Mouse (Mus musculus) MEL (cell line): ENCODE data around the gene Pglyrp1. TPM values are rescaled to one million over a fixed set of nuclear protein-coding genes. Genes with fewer than 3 reads are reported as not detected.

Experiments
- DNase-seq: peaks from one replicate; pipeline ENCODE4 v3.0.0; 2011; ENCODE audit warnings: low read depth, low spot score
- H3K27ac ChIP-seq: 2 replicates; pipeline ENCODE4 v1.5.1; 2012; ENCODE audit warnings: low read depth, mild to moderate bottlenecking, control low read depth, low read length, moderate library complexity; ENCODE audit not compliant: control insufficient read depth
- H3K27me3 ChIP-seq, 2 experiments: fragments of 150-350 bp in 1 of 2; sonication (generic) in 1 of 2; 2 replicates each; pipeline ENCODE4 v1.6.1; 2012; ENCODE audit warnings: low read length in 2 of 2, mild to moderate bottlenecking in 2 of 2, improper control_type of control experiment in 1 of 2, moderate library complexity in 1 of 2; ENCODE audit not compliant: insufficient read depth in 2 of 2, control insufficient read depth in 1 of 2
- H3K36me3 ChIP-seq, 2 experiments: 2 replicates each; pipeline ENCODE4 v1.6.1; 2012 to 2014; ENCODE audit warnings: low read length in 2 of 2, improper control_type of control experiment in 1 of 2, inconsistent platforms in 1 of 2, mild to moderate bottlenecking in 1 of 2; ENCODE audit not compliant: insufficient read depth in 2 of 2, control insufficient read depth in 1 of 2
- H3K4me1 ChIP-seq, 2 experiments: fragments of 150-350 bp in 1 of 2; sonication (generic) in 1 of 2; 2 replicates each; pipeline ENCODE4 v1.6.1; 2012; ENCODE audit warnings: low read length in 2 of 2, improper control_type of control experiment in 1 of 2, mild to moderate bottlenecking in 1 of 2; ENCODE audit not compliant: insufficient read depth in 2 of 2, control insufficient read depth in 1 of 2
- H3K4me3 ChIP-seq, 2 experiments: fragments of 150-350 bp in 1 of 2; sonication (generic) in 1 of 2; 2 replicates each; pipeline ENCODE4 v1.5.1; 2012; ENCODE audit warnings: low read depth in 2 of 2, low read length in 2 of 2, mild to moderate bottlenecking in 2 of 2, moderate library complexity in 2 of 2, control low read depth in 1 of 2, improper control_type of control experiment in 1 of 2; ENCODE audit not compliant: control insufficient read depth in 1 of 2, insufficient read depth in 1 of 2
- H3K79me2 ChIP-seq: 2 replicates; pipeline ENCODE4 v1.6.1; 2012; ENCODE audit warnings: mild to moderate bottlenecking, low read length, moderate library complexity; ENCODE audit not compliant: control insufficient read depth, poor library complexity, insufficient read depth
- H3K9ac ChIP-seq: 2 replicates; pipeline ENCODE4 v1.6.1; 2012; ENCODE audit warnings: low read depth, mild to moderate bottlenecking, control low read depth, low read length, moderate library complexity; ENCODE audit not compliant: control insufficient read depth, poor library complexity, severe bottlenecking
- H3K9me3 ChIP-seq: fragments of 150-350 bp; sonication (generic); replicated peaks from 2 replicates; pipeline ENCODE4 v1.6.1; 2012; ENCODE audit warnings: mild to moderate bottlenecking, low read length, improper control_type of control experiment, moderate library complexity; ENCODE audit not compliant: insufficient read depth
- BHLHE40 ChIP-seq: IDR thresholded peaks from 2 replicates; pipeline ENCODE4 v1.6.1; 2012; ENCODE audit warnings: low read depth, mild to moderate bottlenecking, inconsistent platforms, low read length, improper control_type of control experiment, borderline replicate concordance
- CHD1 ChIP-seq: IDR thresholded peaks from 2 replicates; pipeline ENCODE4 v1.6.1; 2012; ENCODE audit warnings: low read depth, mild to moderate bottlenecking, inconsistent platforms, low read length, improper control_type of control experiment
- CTCF ChIP-seq, 3 experiments: IDR thresholded peaks in 2 of 3; conservative IDR thresholded peaks in 1 of 3; 2 replicates each; pipeline ENCODE4 v1.5.1; 2011 to 2012; ENCODE audit warnings: low read length in 3 of 3, low read depth in 2 of 3, mild to moderate bottlenecking in 2 of 3, improper control_type of control experiment in 1 of 3, inconsistent platforms in 1 of 3, mixed read lengths in 1 of 3, moderate library complexity in 1 of 3; ENCODE audit not compliant: control insufficient read depth in 1 of 3, insufficient read depth in 1 of 3, poor library complexity in 1 of 3, severe bottlenecking in 1 of 3
- E2F4 ChIP-seq: IDR thresholded peaks from 2 replicates; pipeline ENCODE4 v1.6.1; 2011; ENCODE audit warnings: low read depth, low read length, improper control_type of control experiment, borderline replicate concordance
- ELF1 ChIP-seq: IDR thresholded peaks from 2 replicates; pipeline ENCODE4 v1.6.1; 2014; ENCODE audit warnings: low read depth, mild to moderate bottlenecking, inconsistent platforms, low read length, improper control_type of control experiment, moderate library complexity
- GABPA ChIP-seq: IDR thresholded peaks from 2 replicates; pipeline ENCODE4 v1.6.1; 2012; ENCODE audit warnings: low read depth, mild to moderate bottlenecking, inconsistent platforms, low read length, improper control_type of control experiment, moderate library complexity
- GATA1 ChIP-seq: IDR thresholded peaks from 2 replicates; pipeline ENCODE4 v1.6.1; 2011; ENCODE audit warnings: low read depth, low read length, improper control_type of control experiment
- HCFC1 ChIP-seq: IDR thresholded peaks from 2 replicates; pipeline ENCODE4 v1.6.1; 2012; ENCODE audit warnings: low read depth, mild to moderate bottlenecking, inconsistent platforms, low read length, improper control_type of control experiment, moderate library complexity
- JUND ChIP-seq: IDR thresholded peaks from 2 replicates; pipeline ENCODE4 v1.6.1; 2011; ENCODE audit warnings: low read depth, mild to moderate bottlenecking, improper control_type of control experiment, low read length
- MAFK ChIP-seq: IDR thresholded peaks from 2 replicates; pipeline ENCODE4 v1.6.1; 2011; ENCODE audit warnings: low read depth, mild to moderate bottlenecking, low read length, improper control_type of control experiment, borderline replicate concordance
- MAZ ChIP-seq: IDR thresholded peaks from 2 replicates; pipeline ENCODE4 v1.6.1; 2012; ENCODE audit warnings: low read depth, mild to moderate bottlenecking, inconsistent platforms, low read length, improper control_type of control experiment
- NELFE ChIP-seq: IDR thresholded peaks from 2 replicates; pipeline ENCODE4 v1.6.1; 2011; ENCODE audit warnings: low read depth, low read length, improper control_type of control experiment
- NRF1 ChIP-seq: IDR thresholded peaks from 2 replicates; pipeline ENCODE4 v1.6.1; 2014; ENCODE audit warnings: low read depth, mild to moderate bottlenecking, inconsistent platforms, low read length, improper control_type of control experiment, moderate library complexity; ENCODE audit not compliant: poor library complexity, insufficient read depth, severe bottlenecking
- POLR2A ChIP-seq, 2 experiments: IDR thresholded peaks; 2 replicates each; pipeline ENCODE4 v1.6.1; 2011 to 2012; ENCODE audit warnings: low read length in 2 of 2, mild to moderate bottlenecking in 2 of 2, control low read depth in 1 of 2, improper control_type of control experiment in 1 of 2, low read depth in 1 of 2, moderate library complexity in 1 of 2; ENCODE audit not compliant: control insufficient read depth in 1 of 2, insufficient read depth in 1 of 2, poor library complexity in 1 of 2
- POLR2AphosphoS2 ChIP-seq: IDR thresholded peaks from 2 replicates; pipeline ENCODE4 v1.6.1; 2011; ENCODE audit warnings: low read length, improper control_type of control experiment
- POLR2AphosphoS5 ChIP-seq: IDR thresholded peaks from 2 replicates; pipeline ENCODE4 v1.6.1; 2012; ENCODE audit warnings: low read depth, borderline replicate concordance, mild to moderate bottlenecking, inconsistent platforms, low read length, moderate library complexity, mixed read lengths
- RAD21 ChIP-seq: IDR thresholded peaks from 2 replicates; pipeline ENCODE4 v1.6.1; 2011; ENCODE audit warnings: mild to moderate bottlenecking, low read depth, low read length, improper control_type of control experiment
- SIN3A ChIP-seq: IDR thresholded peaks from 2 replicates; pipeline ENCODE4 v1.6.1; 2012; ENCODE audit warnings: low read length, improper control_type of control experiment, inconsistent platforms
- TAL1 ChIP-seq: IDR thresholded peaks from 2 replicates; pipeline ENCODE4 v1.6.1; 2012; ENCODE audit warnings: mild to moderate bottlenecking, inconsistent platforms, low read length, moderate library complexity, mixed read lengths
- TBP ChIP-seq: IDR thresholded peaks from 2 replicates; pipeline ENCODE4 v1.8.0; 2011; ENCODE audit warnings: low read depth, low read length, improper control_type of control experiment
- TCF12 ChIP-seq: IDR thresholded peaks from 2 replicates; pipeline ENCODE4 v1.6.1; 2014; ENCODE audit warnings: low read depth, mild to moderate bottlenecking, inconsistent platforms, low read length, improper control_type of control experiment, moderate library complexity
- UBTF ChIP-seq: IDR thresholded peaks from 2 replicates; pipeline ENCODE4 v1.6.1; 2012; ENCODE audit warnings: low read depth, mild to moderate bottlenecking, inconsistent platforms, low read length, improper control_type of control experiment, moderate library complexity, borderline replicate concordance; ENCODE audit not compliant: insufficient read depth
- USF1 ChIP-seq: IDR thresholded peaks from 2 replicates; pipeline ENCODE4 v1.6.1; 2014; ENCODE audit warnings: low read depth, mild to moderate bottlenecking, inconsistent platforms, low read length, improper control_type of control experiment, moderate library complexity
- ZMIZ1 ChIP-seq: IDR thresholded peaks from 2 replicates; pipeline ENCODE4 v1.6.1; 2012; ENCODE audit warnings: low read depth, mild to moderate bottlenecking, inconsistent platforms, low read length, improper control_type of control experiment, moderate library complexity
- ZNF384 ChIP-seq: IDR thresholded peaks from 2 replicates; pipeline ENCODE4 v1.6.1; 2012; ENCODE audit warnings: low read depth, mild to moderate bottlenecking, inconsistent platforms, low read length, improper control_type of control experiment
- polyA plus RNA-seq, 2 experiments: library from polyadenylated mRNA; stranded (reverse) in 1 of 2; unstranded in 1 of 2; fragments of >175 nt in 1 of 2; fragments of >200 nt in 1 of 2; gene quantifications; 2 replicates each; pipeline versions ENCODE4 v1.2.1 to v1.2.4; 2012; ENCODE audit warnings: low replicate concordance in 2 of 2, low read depth in 1 of 2; ENCODE audit not compliant: insufficient read length in 2 of 2, insufficient read depth in 1 of 2, missing spikeins in 1 of 2
- total RNA-seq: library from RNA; depleted of rRNA; stranded (reverse); fragments of 300-350 nt; gene quantifications from 2 replicates; pipeline ENCODE4 v1.2.3, GENCODE M21; 2012

The Pglyrp1 gene
- total and polyA plus RNA-seq, 3 experiments = 0.33 TPM; not detected in 2

DNA sequence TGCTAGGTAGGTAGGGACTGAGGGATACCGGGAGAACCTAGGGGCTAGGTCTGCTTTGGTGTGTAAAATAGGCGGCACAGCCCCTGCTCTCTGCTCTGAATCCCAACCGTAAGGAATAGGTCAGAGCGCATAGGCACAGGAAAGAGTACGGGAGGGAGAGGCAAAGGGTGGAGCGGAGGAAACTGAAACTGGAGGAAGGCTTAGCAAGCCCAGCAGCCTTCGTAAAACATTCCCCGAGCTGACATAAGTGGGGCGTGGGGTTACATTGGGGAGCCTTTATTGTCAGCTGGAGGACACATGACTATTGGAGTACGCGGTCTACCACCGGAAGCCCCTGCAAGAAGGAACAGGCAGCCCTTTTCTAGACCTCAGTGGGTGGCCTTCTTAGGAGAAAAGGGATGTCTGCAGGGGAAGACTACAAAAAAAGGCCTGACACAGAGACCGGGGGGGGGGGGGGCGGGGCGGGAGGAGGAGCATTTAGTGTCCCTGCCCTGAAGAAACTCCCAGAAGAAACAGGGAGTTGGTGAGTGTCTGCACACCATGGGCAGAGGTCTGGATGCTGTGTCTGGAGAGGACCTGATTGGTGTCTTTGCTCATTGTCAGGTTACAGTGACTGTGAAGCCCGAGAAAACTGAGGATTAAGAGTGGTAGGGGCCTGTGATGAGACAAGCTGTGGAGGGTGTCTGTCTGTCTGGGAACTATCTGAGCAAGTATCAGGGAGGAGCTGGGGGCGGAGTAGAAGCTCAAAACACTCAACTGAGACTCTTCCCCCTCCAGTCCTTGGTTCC lies 30.6 kb upstream of the Pglyrp1 start (continued):
- TF ChIP-seq ELF1 (peak; percentile 49; the same call in 1 of the 2 replicates), CHD1 (no peak), SIN3A (peak; percentile 33), TAL1 (no peak), RAD21 (no peak), GATA1 (no peak), TBP (no peak), NRF1 (no peak), ZNF384 (no peak), NELFE (no peak), POLR2AphosphoS5 (no peak), ZMIZ1 (0 out of 2 replicates have a peak, but pooled peaks have one; percentile 46), E2F4 (no peak)

DNA sequence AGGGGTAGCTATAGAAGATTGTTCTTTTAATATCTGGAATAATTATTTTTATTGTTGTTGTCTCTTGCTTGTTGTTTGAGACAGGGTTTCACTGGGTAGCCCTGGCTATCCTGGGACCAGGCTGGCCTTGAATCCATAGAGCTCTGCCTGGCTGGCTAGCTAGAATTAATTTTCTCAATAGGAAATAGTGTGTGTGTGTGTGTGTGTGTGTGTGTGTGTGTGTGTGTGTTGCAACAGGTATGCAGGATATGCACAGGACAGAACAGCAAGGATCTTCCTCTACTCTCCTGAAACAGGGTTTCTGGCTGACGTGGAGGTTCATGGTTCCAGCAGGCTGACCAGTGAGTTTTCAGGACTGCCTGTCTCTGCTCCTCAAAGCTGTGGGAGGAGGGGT lies 30.0 kb upstream of the Pglyrp1 start:
- no peak overlapping the region for H3K27ac ChIP-seq
- H3K36me3 ChIP-seq = no peaks in the 10 kb centered on the region
- DNase-seq = no peak
- H3K9ac ChIP-seq = peak overlapping the region; percentile 33; the same call in 1 of the 2 replicates
- no peaks in the 10 kb centered on the region for H3K9me3 ChIP-seq
- no peaks in the 10 kb centered on the region; the same call in 1 of the 2 replicates for H3K79me2 ChIP-seq
- peaks cover 0 to 9% of the 10 kb centered on the region in 2 experiments; a peak in 1 of 4 replicates for H3K4me1 ChIP-seq
- H3K4me3 ChIP-seq = peak overlapping the region; percentile 51 to 62; a peak in 3 of 4 replicates
- no peaks in the 10 kb centered on the region; a peak in 1 of 4 replicates for H3K27me3 ChIP-seq
- no peak for TF ChIP-seq GABPA
- no peak for TF ChIP-seq CTCF (IDR thresholded peaks at IDR 0.05 in 2 of 3, conservative IDR thresholded peaks at IDR 0.05 in 1 of 3; ENCODE audit: control insufficient read depth in 1 of 3, insufficient read depth in 1 of 3, low read depth in 2 of 3, low read length in 3 of 3, poor library complexity in 1 of 3, severe bottlenecking in 1 of 3)
- TF ChIP-seq HCFC1 = no peak
- TF ChIP-seq POLR2AphosphoS2 = no peak
- no peak for TF ChIP-seq UBTF
- TF ChIP-seq, all 39 proteins: peak for 0

DNA sequence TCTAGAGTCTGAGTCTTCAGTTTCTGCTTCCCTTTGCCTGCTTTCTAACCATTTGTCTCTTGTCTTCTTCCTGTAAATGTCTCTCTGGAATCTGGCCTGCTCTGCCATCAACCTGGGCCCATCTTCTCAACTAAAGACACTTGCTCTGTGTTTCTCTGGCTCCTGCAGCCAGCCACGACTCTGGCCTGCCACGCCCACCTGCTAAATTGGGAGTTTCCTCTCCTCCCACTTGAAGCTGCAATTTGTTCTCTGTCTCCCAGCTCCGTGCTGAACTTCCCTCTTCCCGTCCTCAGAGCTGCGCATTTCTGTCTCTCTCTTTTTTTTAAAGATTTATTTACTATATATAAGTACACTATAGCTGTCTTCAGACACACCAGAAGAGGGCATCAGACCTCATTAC lies 26.3 kb upstream of the Pglyrp1 start:
- Histone ChIP-seq H3K79me2 (no peaks in the 10 kb centered on the region; the same call in 1 of the 2 replicates), H3K36me3 (no peaks in the 10 kb centered on the region), H3K9ac (no peak overlapping the region), H3K27me3 (no peaks in the 10 kb centered on the region; a peak in 1 of 4 replicates), H3K4me1 (peaks cover 0 to 9% of the 10 kb centered on the region in 2 experiments; a peak in 1 of 4 replicates), H3K4me3 (no peak overlapping the region), H3K27ac (no peak overlapping the region), H3K9me3 (no peaks in the 10 kb centered on the region)
- no peak for DNase-seq
- no peak for TF ChIP-seq TCF12
- TF ChIP-seq TAL1 = no peak
- TF ChIP-seq USF1 = no peak
- no peak for TF ChIP-seq RAD21
- no peak for TF ChIP-seq POLR2A (IDR thresholded peaks at IDR 0.05; ENCODE audit: control insufficient read depth in 1 of 2, insufficient read depth in 1 of 2, low read depth in 1 of 2, low read length in 2 of 2, poor library complexity in 1 of 2)
- no peak for TF ChIP-seq MAFK
- no peak for TF ChIP-seq MAZ
- no peak for TF ChIP-seq GABPA
- no peak for TF ChIP-seq JUND
- TF ChIP-seq CHD1 = no peak
- no peak for TF ChIP-seq BHLHE40
